Mouse (Mus musculus): ENCODE results near the gene Erh.
A peak's percentile ranks its signal among the peaks of the same experiment; 100 is the strongest.

Erh gene

DNA sequence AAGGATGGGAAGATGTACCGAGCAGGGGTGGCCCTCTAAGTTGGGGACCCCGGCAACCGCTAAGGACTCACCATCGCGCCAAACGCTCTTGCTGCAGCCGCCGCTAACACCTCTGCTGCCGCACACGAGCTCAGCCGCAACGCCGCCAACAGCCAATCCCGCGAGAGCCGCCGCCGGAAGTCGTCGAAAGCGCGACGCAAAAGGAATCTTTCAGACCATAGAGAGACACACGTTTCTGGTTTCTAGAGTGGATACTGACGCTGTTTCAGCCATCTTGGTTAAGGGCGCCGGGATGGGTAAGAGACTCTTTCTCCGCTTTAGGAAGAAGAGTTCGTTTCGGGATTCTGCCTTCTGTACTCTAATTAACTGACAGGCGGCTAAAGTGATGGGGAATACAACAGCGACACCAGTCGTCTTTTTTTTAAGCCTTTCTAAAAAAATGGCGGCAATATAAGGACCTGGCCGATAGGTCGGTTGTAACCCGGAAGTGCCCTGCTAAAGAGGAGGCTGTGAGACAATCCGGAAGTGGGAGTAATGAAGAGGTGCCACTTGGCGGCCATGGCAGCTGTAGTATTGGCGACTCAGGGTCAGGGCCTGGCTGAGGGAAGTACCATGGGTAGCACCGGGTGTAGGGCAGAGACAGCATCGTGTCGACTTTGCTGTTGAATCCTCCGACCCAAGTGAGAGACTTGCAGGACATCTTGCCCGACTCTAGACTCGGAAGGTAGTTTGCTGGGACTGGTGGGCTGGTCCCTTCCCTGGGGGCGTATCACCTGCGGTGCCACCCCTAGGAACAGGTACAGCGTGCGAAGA, at the start of gene Erh, which contains the start of gene Slc39a9:
Erh (minus strand) TSS at position 649 of the 813 bp plus-strand sequence.
Slc39a9 (plus strand) TSS at position 191 of the 813 bp plus-strand sequence.
- DNase-seq (ENCODE audit: inconsistent ontology term), result peak; percentile 95

DNA sequence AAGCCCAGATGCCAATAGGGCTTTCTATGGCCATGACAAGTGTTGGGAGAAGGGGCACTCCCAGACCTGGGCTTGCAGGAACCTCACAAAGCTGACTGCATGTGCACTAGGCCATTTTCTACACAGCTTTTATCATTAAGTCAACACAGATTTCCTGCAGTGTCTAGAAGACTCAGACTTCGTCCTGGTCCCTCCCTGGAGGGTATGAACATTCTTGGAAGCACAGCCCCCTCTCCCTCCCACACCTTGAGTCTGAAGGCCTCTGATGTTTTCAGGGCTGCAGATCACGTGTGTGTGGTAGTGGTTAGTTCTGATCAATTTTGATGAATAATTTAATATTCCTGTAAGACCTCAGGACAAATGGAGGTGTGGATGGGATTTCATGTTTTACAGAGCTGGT, 49.6 kb upstream of the Erh start:
- DNase-seq (ENCODE audit: inconsistent ontology term), result no peak

DNA sequence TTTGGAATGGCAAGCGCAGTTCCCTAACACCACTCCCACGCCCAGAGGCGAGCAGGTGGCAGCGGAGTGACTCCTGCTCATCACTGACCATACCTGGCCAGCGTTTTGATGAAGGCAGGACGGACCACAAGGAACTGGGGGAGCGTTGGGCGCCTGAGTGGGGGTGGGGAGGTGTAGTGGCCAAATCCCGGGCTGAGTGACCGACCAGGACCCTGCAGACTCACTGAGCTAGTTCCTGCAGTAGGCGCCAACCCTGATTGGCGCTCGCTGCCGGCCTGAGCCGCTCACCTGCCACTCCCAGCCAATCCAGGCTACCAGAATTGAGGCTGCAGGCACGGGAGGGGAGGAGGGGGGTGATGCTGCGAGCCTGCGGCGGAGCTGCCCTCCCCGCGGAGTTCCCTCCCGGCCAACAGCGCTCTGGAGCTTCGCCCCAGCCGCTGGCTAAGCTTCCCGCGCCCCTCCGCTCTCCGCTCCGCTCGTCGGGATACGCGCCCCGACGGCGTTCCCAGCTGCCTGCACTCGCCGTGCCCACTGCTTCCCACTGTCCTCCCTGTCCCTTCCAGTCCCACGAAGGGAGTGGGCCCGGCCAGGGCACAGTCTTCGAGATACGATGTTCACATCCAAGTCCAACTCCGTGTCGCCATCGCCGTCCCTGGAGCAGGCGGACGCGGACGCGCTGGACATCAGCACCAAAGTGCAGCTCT, 48.3 kb upstream of the Erh start, which contains the start of gene Plekhd1:
Plekhd1 (plus strand) TSS at position 323 of the 704 bp plus-strand sequence.
- DNase-seq (ENCODE audit: inconsistent ontology term), result no peak

DNA sequence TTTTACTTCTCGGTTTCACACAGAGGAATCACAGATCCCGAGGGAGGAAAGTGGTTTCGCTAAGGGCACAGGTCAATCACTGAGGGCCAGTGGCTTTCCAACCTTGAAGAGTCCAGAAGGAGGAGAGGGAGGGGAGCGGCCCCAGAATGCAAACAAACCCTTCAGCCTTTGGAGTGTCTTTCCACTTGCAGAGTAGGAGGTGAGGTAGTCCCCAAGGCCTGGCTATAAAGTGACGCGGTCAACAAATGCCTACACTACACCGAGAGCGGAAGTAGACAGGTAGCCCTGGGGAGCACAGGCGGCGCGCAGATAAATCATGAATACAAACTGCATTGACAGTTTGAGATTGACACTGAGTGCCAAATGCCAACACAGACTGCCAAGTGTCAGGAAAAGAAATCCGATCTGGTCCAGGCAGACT, 47.5 kb upstream of the Erh start:
- no peak for DNase-seq (ENCODE audit: inconsistent ontology term)

DNA sequence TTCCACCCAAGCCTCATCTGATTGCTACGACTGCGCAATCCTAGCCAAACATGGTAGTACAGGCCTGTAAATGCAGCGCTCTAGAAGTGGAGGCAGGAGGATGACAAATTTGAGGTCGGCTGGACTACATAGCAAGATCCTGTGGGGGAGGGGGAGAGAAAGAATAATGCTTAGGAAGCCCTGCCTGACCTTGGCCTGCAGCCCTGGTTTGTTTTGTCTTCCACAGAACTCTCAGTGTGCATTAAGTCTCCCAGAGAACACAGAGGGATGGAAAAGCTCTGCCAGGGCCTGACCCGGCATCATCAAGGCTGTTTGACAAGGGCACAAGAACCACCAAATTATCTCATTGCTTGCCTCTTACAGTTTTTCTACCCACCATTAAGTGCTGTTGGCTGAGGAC, 45.6 kb upstream of the Erh start:
- DNase-seq (ENCODE audit: inconsistent ontology term), result no peak

DNA sequence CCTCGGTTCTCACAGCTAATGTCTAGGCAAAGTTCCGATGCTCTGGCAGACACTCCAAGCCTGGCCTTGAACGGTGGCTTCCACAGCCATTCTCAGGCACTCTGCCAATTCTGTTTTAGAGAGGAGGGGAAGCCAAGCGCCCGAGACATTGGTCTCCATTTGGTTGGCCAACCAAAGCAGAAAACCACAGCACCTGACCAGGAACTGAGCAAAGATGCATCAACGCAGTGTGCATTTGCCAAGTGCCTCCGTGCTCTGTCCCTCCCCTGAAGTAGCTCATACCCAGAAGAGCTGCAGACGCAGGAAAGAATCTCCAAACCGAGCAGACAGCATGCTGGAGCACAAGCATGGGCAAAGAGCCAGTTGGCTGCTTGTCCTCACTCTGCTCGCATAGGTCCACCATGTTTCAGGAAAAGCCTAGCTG, 43.7 kb upstream of the Erh start:
- peak; percentile 75 for DNase-seq (ENCODE audit: inconsistent ontology term)

DNA sequence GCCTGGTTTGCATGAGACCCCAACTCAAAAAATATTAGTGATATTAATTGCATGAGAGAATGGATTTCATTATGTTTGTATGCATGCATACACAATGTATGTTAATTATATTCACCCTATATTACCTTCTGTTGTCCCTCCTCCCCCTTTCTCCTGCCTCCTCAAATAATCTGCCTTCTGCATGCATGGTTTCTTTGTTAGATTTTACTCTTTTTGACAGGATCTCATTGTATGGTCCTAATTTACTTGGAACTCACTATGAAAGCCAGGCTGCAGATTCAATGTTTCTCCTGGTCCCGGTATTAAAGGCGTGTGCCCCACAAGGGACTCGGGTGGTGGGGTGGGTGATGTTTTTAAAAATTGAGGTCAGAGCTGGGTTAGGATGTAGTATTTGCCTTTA, 40.2 kb upstream of the Erh start:
- DNase-seq (ENCODE audit: inconsistent ontology term), result no peak

DNA sequence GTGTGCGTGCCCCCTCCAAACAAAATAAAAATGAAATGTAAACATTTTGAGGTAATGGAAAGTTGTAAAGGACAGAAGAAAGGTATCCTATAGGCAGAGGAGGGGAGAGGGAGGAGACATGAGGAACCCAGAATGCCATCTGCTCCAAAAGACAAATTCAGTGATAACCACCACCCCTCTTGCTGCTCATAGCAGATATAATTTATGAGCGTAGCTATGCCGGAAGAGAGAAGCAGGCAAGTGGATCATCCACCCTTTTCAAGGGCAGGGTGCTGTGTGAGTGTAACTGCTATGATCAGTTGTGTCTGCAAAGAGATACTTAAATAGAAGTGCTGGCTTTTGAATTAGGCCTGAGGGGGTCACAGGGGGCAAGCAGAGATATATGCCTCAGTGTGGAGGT, 39.4 kb upstream of the Erh start:
- no peak for DNase-seq (ENCODE audit: inconsistent ontology term)

DNA sequence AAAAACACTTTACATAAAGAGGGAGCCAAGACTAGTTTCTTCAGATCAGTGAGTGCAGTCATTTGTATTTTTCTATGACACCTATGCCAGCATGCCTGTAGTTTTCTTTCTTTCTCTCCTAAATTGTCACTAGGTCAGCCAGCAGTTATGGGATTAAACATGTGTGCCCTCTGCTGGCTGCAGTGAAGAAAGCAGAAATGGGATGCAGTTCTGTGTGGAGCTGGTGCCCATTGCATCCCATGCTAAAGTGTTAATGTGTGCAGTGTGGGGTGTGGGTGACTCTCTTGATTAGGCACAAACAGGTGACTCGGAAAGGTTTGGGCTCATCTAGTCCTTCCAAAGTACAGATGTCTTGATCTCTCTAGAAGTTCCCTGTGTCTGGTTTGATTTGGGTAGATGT, 37.2 kb upstream of the Erh start:
- DNase-seq (ENCODE audit: inconsistent ontology term), result no peak

DNA sequence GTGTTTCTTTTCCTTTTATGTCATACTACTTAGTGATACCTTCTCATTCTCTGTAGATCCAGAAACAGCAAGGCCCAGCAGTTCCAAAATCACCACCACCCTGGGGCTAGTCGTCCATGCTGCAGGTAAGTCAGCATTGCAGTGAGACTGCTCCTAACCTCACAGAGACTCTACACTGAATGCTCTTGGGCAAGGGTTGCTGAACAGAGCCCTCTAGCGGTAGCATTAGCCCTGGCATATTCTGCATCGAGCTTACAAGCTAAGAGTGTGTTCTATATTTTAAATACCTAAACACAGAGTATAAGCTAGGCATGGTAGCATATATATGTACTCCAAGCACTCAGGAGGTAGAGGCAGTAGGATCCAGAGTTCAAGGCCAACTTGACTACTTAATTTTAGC, 29.0 kb upstream of the Erh start:
- DNase-seq (ENCODE audit: inconsistent ontology term), result no peak

DNA sequence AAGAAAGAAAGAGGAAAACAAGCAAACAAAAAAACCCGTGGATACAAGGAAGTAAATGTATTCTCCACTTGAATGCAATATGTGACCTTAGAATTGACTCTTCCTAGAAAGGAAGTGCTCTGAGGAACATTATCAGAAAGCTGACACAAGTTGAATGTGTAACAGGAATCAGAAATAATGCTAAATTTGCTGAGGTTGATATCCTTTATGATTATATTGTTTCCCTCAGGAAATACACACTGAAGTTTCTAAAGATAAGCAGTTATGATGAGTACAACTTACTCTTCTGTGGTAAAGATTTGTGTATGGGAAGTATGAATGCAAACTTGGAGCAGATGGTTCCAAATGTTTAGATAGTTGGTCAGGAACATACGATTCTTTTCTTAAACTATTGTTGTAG, 24.2 kb upstream of the Erh start:
- no peak for DNase-seq (ENCODE audit: inconsistent ontology term)

DNA sequence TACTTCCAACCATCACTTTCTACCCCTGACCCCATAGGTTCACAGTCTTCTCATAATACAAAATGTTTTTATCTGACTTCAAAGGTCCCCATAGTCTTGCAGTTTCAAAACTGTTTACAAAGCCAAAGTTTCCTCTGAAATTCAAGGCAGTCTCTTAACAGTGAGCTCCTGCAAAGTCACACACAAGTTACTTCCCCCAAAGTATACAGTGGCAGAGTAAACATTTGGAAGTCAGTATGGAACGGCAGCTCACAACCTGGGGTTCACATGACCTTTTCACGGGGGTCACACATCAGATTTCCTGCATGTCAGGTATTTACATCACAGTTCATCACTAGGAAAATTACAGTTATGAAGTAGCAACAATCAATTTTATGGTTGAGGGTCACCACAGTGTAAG, 19.8 kb upstream of the Erh start:
- DNase-seq (ENCODE audit: inconsistent ontology term), result no peak

DNA sequence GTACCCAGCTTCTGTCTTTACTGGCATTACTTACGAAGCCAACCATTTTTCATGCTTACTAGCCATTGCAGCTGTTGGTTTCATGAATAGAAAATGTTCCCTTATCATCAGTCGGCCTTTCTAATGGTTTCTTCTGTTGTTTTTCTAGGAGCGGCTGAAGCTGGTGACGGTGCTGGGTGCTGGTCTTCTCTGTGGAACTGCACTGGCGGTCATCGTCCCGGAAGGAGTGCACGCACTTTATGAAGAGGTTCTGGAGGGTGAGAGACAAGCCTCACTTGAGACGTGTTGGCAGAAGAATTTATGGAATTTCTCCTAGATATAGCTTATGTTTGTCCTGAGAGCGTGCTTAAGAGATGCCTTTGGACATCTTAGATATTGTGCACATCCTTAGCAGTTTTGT, 18.2 kb upstream of the Erh start:
- DNase-seq (ENCODE audit: inconsistent ontology term), result no peak

DNA sequence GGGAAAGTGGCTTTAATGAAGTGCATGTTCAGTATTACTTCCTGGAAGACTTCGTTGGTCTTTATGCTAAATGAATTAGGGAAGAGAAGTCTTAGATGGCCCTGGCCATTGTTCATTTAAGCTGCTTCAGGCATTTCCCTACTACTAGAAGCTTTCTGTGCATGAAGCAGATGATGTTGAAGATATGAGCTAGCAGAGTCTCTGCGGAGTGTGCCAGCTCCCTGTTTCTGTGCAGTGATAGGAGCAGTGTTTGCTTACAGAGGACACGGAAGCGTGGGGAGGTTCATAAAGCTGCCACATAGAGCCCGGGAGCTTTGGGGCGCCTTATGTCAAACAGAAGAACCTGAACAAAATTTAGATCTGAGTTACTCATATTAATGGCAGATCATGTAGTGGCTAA, 14.5 kb upstream of the Erh start:
- DNase-seq (ENCODE audit: inconsistent ontology term), result no peak

DNA sequence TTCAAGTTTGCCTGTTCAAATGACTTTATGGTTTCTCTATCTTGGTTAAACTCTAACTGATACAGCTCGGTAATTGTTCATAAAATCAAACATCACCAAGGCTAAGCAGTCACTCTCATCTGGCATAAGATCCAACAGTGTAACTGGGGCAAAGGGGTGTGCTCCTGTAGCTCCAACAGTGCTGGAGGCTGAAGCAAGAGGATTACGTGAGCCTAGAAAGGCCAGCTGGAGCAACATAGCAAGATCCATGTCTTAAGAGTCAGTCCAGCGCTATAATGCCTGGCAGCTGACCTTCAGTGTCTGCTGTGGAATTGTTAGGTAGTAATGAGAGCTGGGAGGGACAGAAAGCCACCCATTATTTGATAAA, 10.5 kb upstream of the Erh start:
- no peak for DNase-seq (ENCODE audit: inconsistent ontology term)

DNA sequence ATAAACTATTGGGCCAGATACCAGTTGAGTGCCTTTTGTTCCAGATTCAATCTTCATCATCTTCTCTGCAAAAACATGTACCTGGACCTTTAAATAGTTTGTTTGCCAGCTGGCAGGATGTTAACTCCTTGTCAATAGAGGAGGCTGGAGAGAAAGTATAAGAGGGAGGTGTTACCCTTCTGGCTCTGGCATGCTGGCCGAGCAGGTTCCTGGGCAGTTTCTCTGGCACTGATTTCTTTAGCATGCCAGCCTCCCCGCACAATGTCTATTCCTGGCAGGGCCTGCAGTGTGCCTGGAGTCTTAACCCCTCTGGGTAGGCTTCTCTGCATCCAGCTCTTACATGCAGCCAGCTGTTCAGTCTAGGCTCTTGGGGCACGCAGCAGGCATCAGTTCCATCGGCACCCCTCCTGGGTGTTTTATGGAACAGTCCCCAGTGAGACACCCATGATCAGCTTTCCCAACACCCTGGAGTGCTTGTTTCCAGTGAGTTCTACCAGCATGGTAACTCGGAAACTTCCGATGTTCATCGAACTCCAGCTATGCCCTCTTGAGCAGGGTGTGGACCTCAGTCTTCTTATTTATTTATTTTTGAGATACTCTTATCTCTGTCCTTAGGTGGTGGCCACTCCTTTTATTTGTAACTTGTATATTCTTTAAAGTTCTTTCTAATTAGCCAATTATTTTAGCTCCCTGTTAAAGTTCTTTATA, 10.0 kb upstream of the Erh start:
- DNase-seq (ENCODE audit: inconsistent ontology term), result peak; percentile 30

DNA sequence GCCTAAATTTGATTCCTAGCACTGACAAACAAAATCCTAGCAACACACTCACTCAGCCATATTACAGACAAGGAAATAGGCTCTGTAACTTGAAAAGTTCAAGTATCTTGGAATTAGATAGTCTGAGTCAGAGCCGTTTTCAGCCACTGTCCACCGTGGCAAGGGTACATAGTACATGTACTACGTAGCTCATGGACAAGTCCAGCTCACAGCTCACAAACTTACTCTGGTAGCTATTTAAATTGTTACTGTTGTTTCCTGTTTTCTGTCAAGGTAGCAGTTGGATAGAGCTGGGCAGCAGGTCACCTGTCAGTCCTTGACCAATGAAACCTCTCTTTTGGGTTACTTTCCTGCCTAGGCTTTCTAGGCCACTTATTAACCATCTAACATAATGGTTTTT, 2.2 kb upstream of the Erh start:
- no peak for DNase-seq (ENCODE audit: inconsistent ontology term)

DNA sequence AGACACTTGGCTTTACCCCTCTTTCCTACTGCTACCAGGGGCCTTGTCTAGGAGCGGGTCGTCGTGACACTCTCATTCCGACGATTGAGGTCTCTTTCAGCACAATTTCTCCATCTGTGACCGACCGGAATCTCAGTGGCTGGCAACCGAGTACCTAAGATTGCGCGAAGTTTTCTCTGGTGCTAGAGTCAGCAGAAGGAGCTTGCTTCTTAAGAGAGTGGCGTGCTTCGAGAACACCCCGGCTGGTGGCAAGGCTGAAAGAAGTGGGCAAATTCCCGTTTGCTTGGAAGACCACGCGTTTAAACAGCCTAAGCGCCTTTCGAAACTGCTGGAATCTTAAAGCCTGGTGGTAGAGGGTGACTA, 346 bp upstream of the Erh start:
- DNase-seq (ENCODE audit: inconsistent ontology term), result no peak

DNA sequence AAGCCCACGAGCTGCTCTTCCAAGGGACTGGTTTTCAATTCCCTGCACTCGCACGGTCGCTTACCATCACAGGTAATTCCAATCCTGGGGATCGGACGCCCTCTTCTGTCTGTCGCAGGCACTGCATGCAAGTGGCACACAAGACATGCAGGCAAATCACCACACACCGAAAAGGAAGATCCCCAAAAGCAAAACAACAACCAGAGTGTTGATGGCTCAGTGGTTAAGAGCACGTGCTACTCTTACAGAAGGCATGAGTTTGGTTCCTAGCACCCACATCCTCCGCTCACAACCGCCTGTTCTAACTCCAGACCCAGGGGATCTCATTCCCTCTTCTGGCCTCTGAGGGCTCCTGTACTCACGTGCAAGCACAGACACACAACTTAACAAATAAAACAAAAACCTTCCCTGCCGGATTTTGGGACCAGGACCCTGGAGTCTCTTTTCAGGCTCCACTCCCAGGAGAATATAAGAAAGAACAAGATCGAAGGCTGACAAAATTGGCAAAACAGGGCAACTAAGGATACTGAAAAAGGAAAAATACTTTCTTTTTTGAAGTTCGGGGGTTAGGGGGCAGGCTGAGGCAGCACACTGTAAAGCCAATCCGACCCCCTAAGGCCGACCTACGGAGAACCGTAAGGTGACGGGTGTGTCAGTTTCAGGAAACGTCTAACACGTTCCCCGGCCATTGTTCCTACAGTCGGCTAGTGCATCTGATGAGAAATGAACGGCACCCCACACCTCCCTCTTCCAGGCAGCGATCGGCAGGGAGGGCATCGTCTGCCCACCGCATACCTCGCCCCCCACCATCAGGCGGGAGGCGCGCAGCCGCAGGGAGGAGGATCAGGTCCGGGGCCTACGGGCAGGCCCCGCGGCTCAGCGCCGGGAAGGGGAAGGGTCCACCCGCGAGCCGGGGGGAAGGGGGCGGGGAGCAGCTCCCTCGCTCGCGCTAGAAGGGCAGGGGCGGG, 1.1 kb downstream of the Erh start:
- peak; percentile 29 for DNase-seq (ENCODE audit: inconsistent ontology term)

DNA sequence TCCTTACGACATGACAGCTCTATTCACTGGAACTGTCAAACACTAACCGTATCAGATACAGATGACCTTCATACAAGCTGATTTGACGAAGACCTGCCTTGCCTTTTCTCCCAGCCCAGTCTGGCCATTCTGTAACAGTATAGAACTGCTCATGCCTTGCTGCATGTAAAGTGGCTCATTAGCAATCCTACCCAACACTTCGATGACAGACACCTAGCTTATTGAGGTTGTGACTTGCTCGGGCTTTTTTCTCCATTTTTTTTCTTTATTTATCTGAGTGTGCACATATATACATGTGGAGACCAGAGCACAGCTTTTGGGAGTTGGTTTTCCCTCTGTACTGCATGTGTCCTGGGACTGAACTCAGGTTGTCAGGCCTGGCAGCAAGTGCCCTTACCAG, 12.4 kb downstream of the Erh start:
- DNase-seq (ENCODE audit: inconsistent ontology term), result no peak

DNA sequence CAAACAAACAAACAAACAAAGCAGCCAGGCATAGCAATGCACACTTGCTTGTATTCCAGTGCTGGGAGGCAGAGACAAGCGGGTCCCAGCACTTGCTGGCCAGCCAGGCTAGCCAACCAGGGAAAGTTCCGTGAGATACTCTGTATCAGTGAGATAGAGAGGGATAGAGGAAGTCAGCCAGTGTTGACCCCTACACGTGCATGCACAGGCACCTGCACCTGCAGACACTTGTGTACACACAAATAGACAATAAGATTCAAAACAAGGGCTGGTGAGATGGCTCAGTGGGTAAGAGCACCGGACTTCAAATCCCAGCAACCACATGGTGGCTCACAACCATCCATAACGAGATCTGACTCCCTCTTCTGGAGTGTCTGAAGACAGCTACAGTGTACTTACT, 23.6 kb downstream of the Erh start:
- DNase-seq (ENCODE audit: inconsistent ontology term), result no peak

All from Muller cell, postnatal 12 days (primary cell).